Mouse (Mus musculus): ENCODE data around the gene Trib3. TPM values are rescaled to one million over a fixed set of nuclear protein-coding genes. Genes with fewer than 3 reads are reported as not detected.

Trib3 gene
- total and polyA plus RNA-seq, 2 experiments, result 5.4 to 16.2 TPM

DNA sequence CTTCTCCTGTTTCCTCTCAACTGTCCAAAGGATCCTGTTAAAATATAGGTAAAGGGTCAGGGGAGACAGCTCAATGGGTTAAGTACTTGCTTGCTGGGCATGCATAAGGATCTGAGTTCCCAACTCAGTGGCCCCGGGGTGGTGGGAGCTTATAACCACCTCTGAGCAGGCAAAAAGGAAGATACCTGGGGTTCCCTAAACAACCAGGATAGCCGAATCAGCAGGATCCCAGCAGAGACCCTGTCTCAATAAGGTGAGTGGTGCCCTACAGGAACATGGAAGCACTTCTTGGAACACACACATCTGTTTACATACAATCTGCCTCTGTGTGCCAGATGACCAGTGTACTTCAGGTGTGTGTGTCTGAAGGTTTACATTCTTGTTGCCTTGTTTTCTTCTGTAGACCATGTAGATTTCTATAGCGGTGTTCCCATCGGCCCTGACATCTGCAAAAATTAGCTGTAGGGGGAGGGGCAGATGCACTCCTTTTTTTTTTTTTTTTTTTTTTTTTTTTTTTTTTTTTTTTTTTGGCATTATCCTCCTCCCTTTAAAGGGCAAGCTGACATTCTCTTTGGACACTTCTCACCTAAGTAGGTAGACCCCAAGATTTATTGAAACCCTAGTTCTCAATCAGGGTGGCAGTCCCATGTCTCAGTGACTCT lies 10.4 kb downstream of the Trib3 start:
- TF ChIP-seq POLR2A (IDR thresholded peaks at IDR 0.05; ENCODE audit: extremely low read depth, insufficient read depth, low read length) (no peak), CTCF (IDR thresholded peaks at IDR 0.05; ENCODE audit: low read depth, low read length) (no peak)
- peak; percentile 54 for DNase-seq (ENCODE audit: extremely low read depth, low read depth, low spot score)
- no peaks in the 10 kb centered on the region for H3K27me3 ChIP-seq (ENCODE audit: control insufficient read depth, insufficient read depth, low read length)
- peak overlapping the region; percentile 15; the same call in 1 of the 2 replicates for H3K27ac ChIP-seq (replicated peaks; ENCODE audit: insufficient read depth, low read depth, low read length)
- peaks cover 27% of the 10 kb centered on the region for H3K4me1 ChIP-seq (ENCODE audit: control insufficient read depth, insufficient read depth, low read length)
- no peaks in the 10 kb centered on the region; the same call in 1 of the 2 replicates for H3K79me2 ChIP-seq (ENCODE audit: control insufficient read depth, insufficient read depth, low read length)
- 55% methylated on average over 4 of the region's 4 CpGs for WGBS
- H3K9ac ChIP-seq (ENCODE audit: low read depth, low read length), result no peak overlapping the region
- no peak overlapping the region for H3K4me3 ChIP-seq (ENCODE audit: insufficient read depth, low read depth, low read length)
- peaks cover 5% of the 10 kb centered on the region; the same call in 1 of the 2 replicates for H3K36me3 ChIP-seq (ENCODE audit: control insufficient read depth, insufficient read depth, low read length)

DNA sequence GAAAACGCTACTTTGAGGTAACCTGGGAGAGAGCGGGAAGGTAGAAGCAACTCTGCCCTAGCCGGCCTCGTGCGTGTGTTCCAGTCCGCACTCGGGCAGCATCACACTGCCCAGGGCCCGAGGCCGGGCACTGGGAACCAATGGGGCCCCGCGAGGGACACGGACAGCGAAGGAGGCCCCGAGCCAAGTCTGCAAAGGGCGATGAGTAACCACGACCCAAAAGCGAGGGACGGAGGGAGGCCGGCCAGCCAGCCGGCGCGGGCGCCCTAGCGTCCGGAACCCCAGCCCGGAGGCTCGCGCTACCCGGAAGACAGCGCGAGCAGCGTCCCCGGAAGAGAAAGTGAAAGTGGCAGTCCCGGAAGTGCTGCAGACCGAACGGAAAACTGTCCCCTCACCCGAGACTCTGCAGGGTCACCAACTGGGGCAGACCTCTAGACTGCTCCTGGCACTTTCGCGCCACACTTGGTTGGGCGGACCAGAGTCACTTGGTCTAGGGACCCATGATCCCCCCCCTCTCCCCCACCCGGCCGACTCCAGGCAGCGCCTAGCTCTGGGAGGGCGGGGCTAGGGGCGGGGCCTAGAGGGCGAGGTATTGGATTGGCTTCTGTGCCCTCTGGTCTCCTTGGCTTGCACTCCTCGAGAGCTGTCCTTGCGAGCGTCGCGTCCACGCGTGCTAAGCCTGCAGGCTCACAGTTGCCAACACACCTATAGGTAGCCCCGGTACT lies 11.6 kb downstream of the Trib3 start, which contains the start of gene Rbck1:
TSS of gene Rbck1 (minus strand) at position 553 of the 725 bp plus-strand sequence.
- H3K9ac ChIP-seq (ENCODE audit: low read depth, low read length), result peak within 1 kb of the TSS; percentile 91
- WGBS, result under 1% methylated on average over 54 of the region's 54 CpGs
- peak; percentile 85 for DNase-seq (ENCODE audit: extremely low read depth, low read depth, low spot score)
- H3K4me1 ChIP-seq (ENCODE audit: control insufficient read depth, insufficient read depth, low read length), result peaks cover 17% of the 10 kb centered on the region
- no peaks in the 10 kb centered on the region; the same call in 1 of the 2 replicates for H3K79me2 ChIP-seq (ENCODE audit: control insufficient read depth, insufficient read depth, low read length)
- peak within 1 kb of the TSS; percentile 94 for H3K27ac ChIP-seq (replicated peaks; ENCODE audit: insufficient read depth, low read depth, low read length)
- peaks cover 5% of the 10 kb centered on the region; the same call in 1 of the 2 replicates for H3K36me3 ChIP-seq (ENCODE audit: control insufficient read depth, insufficient read depth, low read length)
- H3K4me3 ChIP-seq (ENCODE audit: insufficient read depth, low read depth, low read length), result peak within 1 kb of the TSS; percentile 82
- no peaks in the 10 kb centered on the region for H3K27me3 ChIP-seq (ENCODE audit: control insufficient read depth, insufficient read depth, low read length)
- TF ChIP-seq CTCF (IDR thresholded peaks at IDR 0.05; ENCODE audit: low read depth, low read length) (no peak), POLR2A (IDR thresholded peaks at IDR 0.05; ENCODE audit: extremely low read depth, insufficient read depth, low read length) (0 out of 2 replicates have a peak, but pooled peaks have one; percentile 46)

DNA sequence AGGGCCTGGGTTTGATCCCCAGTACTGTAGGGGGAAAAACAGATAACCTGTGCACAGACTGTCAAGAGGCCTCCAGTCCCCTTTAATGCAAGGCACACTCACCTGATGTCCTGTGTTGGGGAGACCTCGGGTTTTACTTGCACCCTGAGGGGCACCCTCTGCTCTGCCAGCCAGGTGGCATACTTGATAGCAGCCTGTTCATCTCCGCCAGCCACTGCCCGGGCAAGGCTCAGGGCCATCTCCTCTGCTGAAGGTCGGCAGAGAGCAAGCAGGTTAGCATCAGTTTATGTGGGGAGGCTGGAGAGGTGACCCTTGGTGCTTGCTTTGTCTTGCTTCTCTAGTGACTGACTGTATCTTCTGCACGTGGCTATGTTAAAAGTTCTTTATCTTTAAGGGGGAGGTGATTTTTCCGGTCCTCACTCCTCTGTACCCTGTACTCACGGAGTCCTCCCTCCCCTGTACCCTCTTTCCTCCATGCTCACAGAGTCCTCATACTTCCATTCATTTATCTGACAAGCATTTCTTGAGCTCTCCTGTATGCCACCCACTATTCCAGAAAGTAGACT lies 12.9 kb downstream of the Trib3 start:
- H3K4me1 ChIP-seq (ENCODE audit: control insufficient read depth, insufficient read depth, low read length), result peaks cover 10% of the 10 kb centered on the region

DNA sequence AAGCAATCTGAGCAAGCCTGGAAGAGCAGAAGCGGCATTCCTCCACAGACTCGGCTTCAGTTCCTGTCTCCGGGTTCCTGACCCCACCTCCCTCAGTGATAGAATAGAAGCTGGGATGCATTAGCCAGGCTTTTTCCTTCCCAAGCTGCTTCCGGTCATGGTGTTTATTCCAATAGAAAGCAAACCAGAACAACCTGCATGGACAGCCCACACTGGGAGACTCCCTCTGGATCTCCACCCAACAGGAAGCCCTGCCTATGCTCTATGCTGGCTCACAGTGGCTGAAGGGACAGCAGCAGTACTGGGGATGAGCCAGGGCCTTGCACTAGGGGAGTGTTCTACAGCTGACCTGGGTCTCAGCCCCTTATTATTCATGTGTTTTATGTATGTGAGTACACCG lies 15.9 kb downstream of the Trib3 start:
- no peak for DNase-seq (ENCODE audit: extremely low read depth, low read depth, low spot score)
- H3K4me1 ChIP-seq (ENCODE audit: control insufficient read depth, insufficient read depth, low read length), result peaks cover 2% of the 10 kb centered on the region; the same call in 1 of the 2 replicates
- H3K9ac ChIP-seq (ENCODE audit: low read depth, low read length), result no peak overlapping the region
- H3K36me3 ChIP-seq (ENCODE audit: control insufficient read depth, insufficient read depth, low read length), result peaks cover 15% of the 10 kb centered on the region; the same call in 1 of the 2 replicates
- no peak for TF ChIP-seq POLR2A (IDR thresholded peaks at IDR 0.05; ENCODE audit: extremely low read depth, insufficient read depth, low read length)
- no peaks in the 10 kb centered on the region for H3K27me3 ChIP-seq (ENCODE audit: control insufficient read depth, insufficient read depth, low read length)
- H3K27ac ChIP-seq (replicated peaks; ENCODE audit: insufficient read depth, low read depth, low read length), result no peak overlapping the region
- no peaks in the 10 kb centered on the region; the same call in 1 of the 2 replicates for H3K79me2 ChIP-seq (ENCODE audit: control insufficient read depth, insufficient read depth, low read length)
- 76% methylated on average over 5 of the region's 5 CpGs for WGBS
- no peak overlapping the region for H3K4me3 ChIP-seq (ENCODE audit: insufficient read depth, low read depth, low read length)

More for the DNA sequence above, 12.9 kb downstream of the Trib3 start:
- TF ChIP-seq CTCF (IDR thresholded peaks at IDR 0.05; ENCODE audit: low read depth, low read length) (no peak), POLR2A (IDR thresholded peaks at IDR 0.05; ENCODE audit: extremely low read depth, insufficient read depth, low read length) (no peak)
- 44% methylated on average over 7 of the region's 7 CpGs for WGBS
- no peak overlapping the region for H3K9ac ChIP-seq (ENCODE audit: low read depth, low read length)
- peaks cover 7% of the 10 kb centered on the region; the same call in 1 of the 2 replicates for H3K36me3 ChIP-seq (ENCODE audit: control insufficient read depth, insufficient read depth, low read length)
- no peak for DNase-seq (ENCODE audit: extremely low read depth, low read depth, low spot score)
- H3K27ac ChIP-seq (replicated peaks; ENCODE audit: insufficient read depth, low read depth, low read length), result no peak overlapping the region
- H3K27me3 ChIP-seq (ENCODE audit: control insufficient read depth, insufficient read depth, low read length), result no peaks in the 10 kb centered on the region
- no peaks in the 10 kb centered on the region; the same call in 1 of the 2 replicates for H3K79me2 ChIP-seq (ENCODE audit: control insufficient read depth, insufficient read depth, low read length)
- no peak overlapping the region for H3K4me3 ChIP-seq (ENCODE audit: insufficient read depth, low read depth, low read length)

DNA sequence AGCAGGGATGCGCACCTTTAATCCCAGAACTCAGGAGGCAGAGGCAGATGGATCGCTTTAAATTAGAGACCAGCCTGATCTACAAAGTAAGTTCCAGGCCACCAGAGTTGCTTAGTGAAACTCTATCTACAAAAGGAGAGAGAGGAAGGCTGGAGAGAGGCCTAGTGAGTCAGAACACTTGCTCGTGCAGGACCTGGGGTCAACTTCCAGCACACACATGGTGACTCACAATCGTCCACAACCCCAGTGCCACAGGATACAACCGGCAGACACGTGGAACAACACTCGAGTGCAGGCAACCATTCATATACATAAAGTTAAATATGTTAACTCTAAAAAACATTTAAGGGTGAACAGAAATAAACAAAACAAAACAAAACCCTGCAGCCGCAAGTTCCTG lies 17.2 kb downstream of the Trib3 start:
- WGBS, result 89% methylated on average over 8 of the region's 8 CpGs
- Histone ChIP-seq H3K79me2 (ENCODE audit: control insufficient read depth, insufficient read depth, low read length) (no peaks in the 10 kb centered on the region; the same call in 1 of the 2 replicates), H3K9ac (ENCODE audit: low read depth, low read length) (no peak overlapping the region), H3K4me3 (ENCODE audit: insufficient read depth, low read depth, low read length) (no peak overlapping the region), H3K36me3 (ENCODE audit: control insufficient read depth, insufficient read depth, low read length) (peaks cover 19% of the 10 kb centered on the region; the same call in 1 of the 2 replicates), H3K27ac (replicated peaks; ENCODE audit: insufficient read depth, low read depth, low read length) (no peak overlapping the region), H3K4me1 (ENCODE audit: control insufficient read depth, insufficient read depth, low read length) (peaks cover 2% of the 10 kb centered on the region; the same call in 1 of the 2 replicates), H3K27me3 (ENCODE audit: control insufficient read depth, insufficient read depth, low read length) (no peaks in the 10 kb centered on the region)
- TF ChIP-seq CTCF (IDR thresholded peaks at IDR 0.05; ENCODE audit: low read depth, low read length) (no peak), POLR2A (IDR thresholded peaks at IDR 0.05; ENCODE audit: extremely low read depth, insufficient read depth, low read length) (no peak)
- no peak for DNase-seq (ENCODE audit: extremely low read depth, low read depth, low spot score)
